Mouse (Mus musculus): ENCODE results near the gene Csf3. TPM values are rescaled to one million over a fixed set of nuclear protein-coding genes. Genes with fewer than 3 reads are reported as not detected.

The Csf3 gene
- polyA plus RNA-seq, 1 experiment from 2014 or later = not detected

DNA sequence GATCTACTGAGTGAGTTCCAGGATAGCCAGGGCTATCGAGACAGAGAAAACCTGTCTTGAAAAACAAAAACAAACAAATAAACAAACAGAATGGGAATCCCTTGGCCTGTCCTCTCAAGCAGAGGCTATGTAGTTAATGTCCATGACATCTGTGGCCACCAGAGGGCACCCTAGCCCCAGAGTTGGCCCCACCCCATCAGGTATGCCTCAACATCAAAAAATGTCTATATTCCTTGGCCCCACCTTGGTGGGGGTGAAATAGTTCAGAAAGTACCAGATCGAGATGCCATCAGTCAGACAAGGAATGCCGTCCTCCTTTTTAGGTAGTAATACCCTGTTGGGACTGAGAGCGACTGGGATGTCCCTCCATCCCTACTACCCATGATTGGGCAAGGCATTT lies 1.2 kb upstream of the Csf3 start:
- 30% methylated on average over 4 of the region's 4 CpGs for WGBS
- peak; percentile 32; the same call in 1 of the 2 replicates for ATAC-seq (ENCODE audit: low read depth)

DNA sequence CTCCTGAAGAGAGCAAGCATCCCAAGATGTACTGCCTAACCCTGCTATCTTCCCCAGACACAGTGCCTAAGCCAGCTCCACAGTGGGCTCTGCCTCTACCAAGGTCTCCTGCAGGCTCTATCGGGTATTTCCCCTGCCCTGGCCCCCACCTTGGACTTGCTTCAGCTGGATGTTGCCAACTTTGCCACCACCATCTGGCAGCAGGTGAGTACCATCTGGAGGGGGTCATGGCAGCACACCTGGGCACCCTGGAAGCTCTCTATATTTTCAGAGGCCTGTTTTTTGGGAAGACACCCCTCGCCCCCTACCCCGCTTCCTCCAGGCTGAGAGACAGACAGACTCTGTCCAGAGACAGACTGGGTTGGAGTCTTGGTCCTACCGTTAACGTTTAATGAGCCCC lies 1.3 kb downstream of the Csf3 start:
- ATAC-seq (ENCODE audit: low read depth) = no peak
- 59% methylated on average over 5 of the region's 5 CpGs for WGBS

More for the DNA sequence above, 1.2 kb upstream of the Csf3 start:
- H3K9ac ChIP-seq (ENCODE audit: low read depth, low read length) = no peak overlapping the region
- peak; percentile 73 for DNase-seq (ENCODE audit: low spot score)
- H3K36me3 ChIP-seq (ENCODE audit: control insufficient read depth, insufficient read depth, low read length) = peaks cover 24% of the 10 kb centered on the region
- H3K4me1 ChIP-seq (ENCODE audit: control insufficient read depth, insufficient read depth, low read length) = no peaks in the 10 kb centered on the region
- H3K27me3 ChIP-seq (replicated peaks; ENCODE audit: control insufficient read depth, insufficient read depth, low read length) = no peaks in the 10 kb centered on the region
- no peak overlapping the region for H3K27ac ChIP-seq (replicated peaks; ENCODE audit: low read depth, low read length)
- no peak overlapping the region for H3K4me2 ChIP-seq (ENCODE audit: low read depth, low read length)
- no peaks in the 10 kb centered on the region for H3K9me3 ChIP-seq (ENCODE audit: control insufficient read depth, low read length)
- H3K4me3 ChIP-seq (ENCODE audit: low read depth, low read length) = no peak overlapping the region

DNA sequence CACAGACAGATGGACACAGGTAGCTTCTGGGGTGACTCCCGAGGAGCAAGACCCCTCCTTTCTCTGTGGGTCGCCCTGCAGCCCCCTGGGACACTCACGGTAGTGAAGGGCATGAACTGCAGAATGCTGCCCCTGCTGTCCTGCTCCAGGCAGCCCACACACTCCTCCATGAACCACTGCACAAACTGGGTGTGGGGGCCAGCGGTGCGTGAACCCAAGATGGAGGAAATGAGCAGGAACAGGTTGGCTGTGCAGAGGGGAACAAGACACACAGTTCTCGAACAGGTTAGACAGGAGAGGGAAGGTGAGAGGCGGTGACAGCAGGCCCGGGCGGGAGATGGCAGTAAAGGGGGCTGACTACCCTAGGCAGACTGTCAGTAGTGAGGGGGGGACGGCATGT lies 4.0 kb downstream of the Csf3 start:
- no peak for ATAC-seq (ENCODE audit: low read depth)
- Histone ChIP-seq H3K27ac (replicated peaks; ENCODE audit: low read depth, low read length) (no peak overlapping the region), H3K36me3 (ENCODE audit: control insufficient read depth, insufficient read depth, low read length) (peaks cover 47% of the 10 kb centered on the region), H3K27me3 (replicated peaks; ENCODE audit: control insufficient read depth, insufficient read depth, low read length) (no peaks in the 10 kb centered on the region), H3K4me3 (ENCODE audit: low read depth, low read length) (no peak overlapping the region), H3K9ac (ENCODE audit: low read depth, low read length) (no peak overlapping the region; the same call in 1 of the 2 replicates), H3K9me3 (ENCODE audit: control insufficient read depth, low read length) (no peaks in the 10 kb centered on the region), H3K4me1 (ENCODE audit: control insufficient read depth, insufficient read depth, low read length) (peaks cover 18% of the 10 kb centered on the region), H3K4me2 (ENCODE audit: low read depth, low read length) (no peak overlapping the region)
- WGBS = 89% methylated on average over 10 of the region's 10 CpGs
- DNase-seq (ENCODE audit: low spot score) = no peak

More for the DNA sequence above, 1.3 kb downstream of the Csf3 start:
- no peaks in the 10 kb centered on the region for H3K4me1 ChIP-seq (ENCODE audit: control insufficient read depth, insufficient read depth, low read length)
- no peaks in the 10 kb centered on the region for H3K27me3 ChIP-seq (replicated peaks; ENCODE audit: control insufficient read depth, insufficient read depth, low read length)
- H3K9me3 ChIP-seq (ENCODE audit: control insufficient read depth, low read length) = no peaks in the 10 kb centered on the region
- no peak for DNase-seq (ENCODE audit: low spot score)
- H3K4me2 ChIP-seq (ENCODE audit: low read depth, low read length) = no peak overlapping the region
- peaks cover 29% of the 10 kb centered on the region for H3K36me3 ChIP-seq (ENCODE audit: control insufficient read depth, insufficient read depth, low read length)
- H3K4me3 ChIP-seq (ENCODE audit: low read depth, low read length) = no peak overlapping the region
- no peak overlapping the region for H3K27ac ChIP-seq (replicated peaks; ENCODE audit: low read depth, low read length)
- H3K9ac ChIP-seq (ENCODE audit: low read depth, low read length) = no peak overlapping the region

DNA sequence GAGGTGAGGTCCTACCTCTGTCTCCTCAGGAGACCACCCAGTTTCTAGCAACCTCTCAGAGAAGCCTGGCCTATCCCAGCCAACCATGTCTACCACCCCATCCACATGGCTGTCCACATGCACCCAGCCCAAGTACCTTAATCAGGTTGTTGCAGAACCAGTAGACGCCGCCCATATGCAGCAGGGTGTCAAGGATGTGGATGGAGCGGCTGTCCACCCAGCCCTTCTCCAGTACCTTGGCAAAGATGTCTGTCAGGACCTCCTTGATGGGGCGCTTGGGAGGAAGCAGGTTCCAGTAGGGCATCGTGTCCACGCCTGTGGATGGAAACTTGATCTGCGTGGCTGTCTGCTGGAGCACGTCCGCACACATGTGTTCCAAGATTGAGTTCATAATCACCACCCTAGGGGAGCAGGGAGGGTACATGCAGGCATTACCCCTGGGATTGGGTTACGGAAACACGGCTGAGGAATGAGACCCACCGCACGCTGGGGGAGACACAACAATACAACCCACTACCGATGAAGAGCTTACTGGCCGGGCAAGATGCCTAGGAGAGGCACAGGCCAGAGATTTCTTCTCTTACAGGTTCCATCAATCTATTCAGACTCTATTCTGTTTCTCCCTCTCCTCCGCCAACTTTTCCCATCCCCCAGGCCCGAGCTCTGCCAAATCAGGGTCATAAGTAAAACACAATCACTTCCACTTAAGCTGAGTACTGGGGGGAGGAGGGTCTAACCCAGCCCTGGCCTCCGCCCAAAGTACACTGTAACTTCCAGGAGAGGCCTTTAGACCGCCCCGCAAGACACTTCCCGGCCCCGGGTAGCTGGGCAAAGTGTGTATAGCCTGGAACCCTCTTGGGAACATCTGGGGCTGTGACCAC lies 6.6 kb downstream of the Csf3 start:
- no peak overlapping the region for H3K4me3 ChIP-seq (ENCODE audit: low read depth, low read length)
- peak; percentile 88 for DNase-seq (ENCODE audit: low spot score)
- no peaks in the 10 kb centered on the region for H3K9me3 ChIP-seq (ENCODE audit: control insufficient read depth, low read length)
- 0 out of 2 replicates have a peak overlapping the region, but pooled peaks have one; percentile 8 for H3K4me2 ChIP-seq (ENCODE audit: low read depth, low read length)
- WGBS = 59% methylated on average over 22 of the region's 22 CpGs
- peak overlapping the region; percentile 77 for H3K27ac ChIP-seq (replicated peaks; ENCODE audit: low read depth, low read length)
- peaks cover 18% of the 10 kb centered on the region for H3K4me1 ChIP-seq (ENCODE audit: control insufficient read depth, insufficient read depth, low read length)
- peak; percentile 70 for ATAC-seq (ENCODE audit: low read depth)
- H3K27me3 ChIP-seq (replicated peaks; ENCODE audit: control insufficient read depth, insufficient read depth, low read length) = no peaks in the 10 kb centered on the region
- H3K36me3 ChIP-seq (ENCODE audit: control insufficient read depth, insufficient read depth, low read length) = peaks cover 60% of the 10 kb centered on the region
- no peak overlapping the region for H3K9ac ChIP-seq (ENCODE audit: low read depth, low read length)

DNA sequence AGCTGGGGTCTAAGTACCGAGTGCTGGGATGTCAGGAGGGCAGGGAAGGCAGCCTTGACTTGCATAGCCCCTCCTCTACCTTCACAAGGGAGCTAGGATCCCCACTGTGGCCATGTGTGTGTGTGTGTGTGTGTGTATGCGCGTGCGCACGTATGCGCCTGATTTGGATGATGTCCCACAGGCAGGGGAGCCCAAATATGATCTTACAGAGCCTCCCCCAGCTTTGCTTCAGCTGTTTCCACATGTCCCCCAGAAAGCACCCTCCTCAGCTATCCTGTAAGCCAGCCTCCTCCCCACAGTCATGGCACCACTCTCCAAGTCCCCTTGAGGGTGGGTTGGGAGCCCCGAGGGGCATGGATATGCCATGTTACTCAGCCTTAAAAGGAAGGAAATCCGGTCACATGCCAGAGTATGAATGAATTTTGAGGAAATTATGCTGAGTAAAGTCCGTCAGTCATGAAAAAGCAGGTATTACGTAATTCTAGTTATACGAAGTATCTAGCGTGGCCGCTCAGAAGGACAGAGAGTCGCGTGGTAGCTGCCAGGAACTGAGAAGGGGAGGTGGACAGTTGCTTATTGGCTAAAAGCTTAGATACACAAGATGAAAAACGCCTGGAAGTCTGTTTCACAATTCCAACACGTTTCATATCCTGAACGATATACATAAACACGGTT lies 7.4 kb downstream of the Csf3 start:
- 77% methylated on average over 19 of the region's 19 CpGs for WGBS
- Histone ChIP-seq H3K27me3 (replicated peaks; ENCODE audit: control insufficient read depth, insufficient read depth, low read length) (no peaks in the 10 kb centered on the region), H3K4me2 (ENCODE audit: low read depth, low read length) (0 out of 2 replicates have a peak overlapping the region, but pooled peaks have one; percentile 8), H3K4me1 (ENCODE audit: control insufficient read depth, insufficient read depth, low read length) (peaks cover 18% of the 10 kb centered on the region), H3K9ac (ENCODE audit: low read depth, low read length) (no peak overlapping the region), H3K27ac (replicated peaks; ENCODE audit: low read depth, low read length) (peak overlapping the region; percentile 77), H3K36me3 (ENCODE audit: control insufficient read depth, insufficient read depth, low read length) (peaks cover 68% of the 10 kb centered on the region), H3K4me3 (ENCODE audit: low read depth, low read length) (no peak overlapping the region), H3K9me3 (ENCODE audit: control insufficient read depth, low read length) (no peaks in the 10 kb centered on the region)
- ATAC-seq (ENCODE audit: low read depth) (peak; percentile 10), DNase-seq (ENCODE audit: low spot score) (peak; percentile 67)

DNA sequence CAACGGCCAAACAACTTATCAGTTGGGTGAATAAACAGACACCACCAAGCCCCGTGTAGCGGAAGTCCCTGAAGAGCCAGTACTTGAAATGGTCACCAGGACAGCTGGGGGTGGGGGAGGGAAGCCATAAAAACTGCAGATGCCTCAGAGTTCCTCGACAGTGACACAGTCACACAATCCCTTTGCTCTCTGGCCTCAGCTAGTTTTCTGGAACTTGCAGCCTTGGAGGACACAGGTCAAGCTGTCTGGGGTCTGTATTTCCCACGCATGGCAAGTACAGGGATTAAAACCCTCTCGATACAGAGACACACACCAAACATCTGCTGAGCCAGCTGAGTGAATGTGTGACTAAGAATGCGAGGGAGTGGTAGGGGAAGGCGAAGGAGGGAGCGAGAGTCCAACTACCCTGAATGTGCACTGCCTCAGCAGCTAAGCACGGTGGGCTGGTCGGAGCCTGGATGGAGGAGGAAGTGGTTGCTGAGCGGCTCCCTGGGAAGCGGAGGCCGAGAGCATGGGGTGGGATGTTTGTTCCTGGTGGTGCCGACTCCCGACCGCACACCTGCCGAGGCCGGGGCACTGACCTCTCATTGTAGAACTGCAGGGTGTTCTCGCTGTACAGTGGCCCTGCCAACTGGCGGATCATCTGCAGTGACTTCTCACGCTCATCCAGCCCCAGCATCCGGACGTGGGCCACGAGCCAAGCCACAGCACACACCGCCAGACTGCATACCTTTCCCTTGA lies 8.1 kb downstream of the Csf3 start:
- ATAC-seq (ENCODE audit: low read depth) = no peak
- WGBS = 74% methylated on average over 24 of the region's 26 CpGs
- 0 out of 2 replicates have a peak overlapping the region, but pooled peaks have one; percentile 7 for H3K4me2 ChIP-seq (ENCODE audit: low read depth, low read length)
- DNase-seq (ENCODE audit: low spot score) = peak; percentile 48
- H3K27me3 ChIP-seq (replicated peaks; ENCODE audit: control insufficient read depth, insufficient read depth, low read length) = no peaks in the 10 kb centered on the region
- H3K9me3 ChIP-seq (ENCODE audit: control insufficient read depth, low read length) = no peaks in the 10 kb centered on the region
- peaks cover 18% of the 10 kb centered on the region for H3K4me1 ChIP-seq (ENCODE audit: control insufficient read depth, insufficient read depth, low read length)
- peak overlapping the region; percentile 77 for H3K27ac ChIP-seq (replicated peaks; ENCODE audit: low read depth, low read length)
- no peak overlapping the region for H3K9ac ChIP-seq (ENCODE audit: low read depth, low read length)
- no peak overlapping the region for H3K4me3 ChIP-seq (ENCODE audit: low read depth, low read length)
- peaks cover 76% of the 10 kb centered on the region for H3K36me3 ChIP-seq (ENCODE audit: control insufficient read depth, insufficient read depth, low read length)

DNA sequence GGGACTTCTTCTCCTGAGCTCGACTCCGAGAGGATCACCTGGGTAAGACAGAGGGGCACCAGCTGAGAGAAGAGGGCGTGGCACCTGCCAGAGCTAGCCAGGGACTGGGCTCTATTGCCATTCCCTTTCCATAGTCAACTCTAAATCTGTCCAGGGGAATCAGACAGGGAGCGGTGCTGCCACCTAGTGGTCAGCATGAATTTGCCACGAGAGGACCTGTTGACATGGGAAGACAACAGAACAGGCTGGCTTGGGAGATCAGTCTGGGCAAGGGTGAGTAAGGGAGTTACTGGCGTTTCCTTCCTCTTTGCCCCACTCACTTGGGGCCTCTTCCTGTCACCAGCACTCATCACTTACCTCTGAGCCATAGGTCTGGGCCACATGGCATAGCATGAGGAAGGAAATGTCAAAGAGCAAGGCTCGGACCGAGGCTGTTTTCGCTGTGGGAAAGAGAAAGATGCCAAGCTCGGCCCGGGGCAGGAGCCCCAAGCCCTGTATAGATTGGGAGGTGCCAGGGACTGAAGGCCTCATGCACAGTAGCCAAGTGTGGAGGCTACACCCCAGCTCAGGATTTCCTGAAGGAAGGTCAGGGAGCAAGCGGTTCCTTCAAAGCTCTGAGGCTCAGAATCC lies 9.5 kb downstream of the Csf3 start:
- peaks cover 75% of the 10 kb centered on the region for H3K36me3 ChIP-seq (ENCODE audit: control insufficient read depth, insufficient read depth, low read length)
- 50% methylated on average over 12 of the region's 12 CpGs for WGBS
- H3K27me3 ChIP-seq (replicated peaks; ENCODE audit: control insufficient read depth, insufficient read depth, low read length) = no peaks in the 10 kb centered on the region
- H3K27ac ChIP-seq (replicated peaks; ENCODE audit: low read depth, low read length) = no peak overlapping the region
- DNase-seq (ENCODE audit: low spot score) = peak; percentile 85
- no peak overlapping the region for H3K4me2 ChIP-seq (ENCODE audit: low read depth, low read length)
- no peak overlapping the region for H3K9ac ChIP-seq (ENCODE audit: low read depth, low read length)
- no peaks in the 10 kb centered on the region for H3K9me3 ChIP-seq (ENCODE audit: control insufficient read depth, low read length)
- H3K4me3 ChIP-seq (ENCODE audit: low read depth, low read length) = no peak overlapping the region
- peaks cover 18% of the 10 kb centered on the region for H3K4me1 ChIP-seq (ENCODE audit: control insufficient read depth, insufficient read depth, low read length)
- peak; percentile 28; the same call in 1 of the 2 replicates for ATAC-seq (ENCODE audit: low read depth)

DNA sequence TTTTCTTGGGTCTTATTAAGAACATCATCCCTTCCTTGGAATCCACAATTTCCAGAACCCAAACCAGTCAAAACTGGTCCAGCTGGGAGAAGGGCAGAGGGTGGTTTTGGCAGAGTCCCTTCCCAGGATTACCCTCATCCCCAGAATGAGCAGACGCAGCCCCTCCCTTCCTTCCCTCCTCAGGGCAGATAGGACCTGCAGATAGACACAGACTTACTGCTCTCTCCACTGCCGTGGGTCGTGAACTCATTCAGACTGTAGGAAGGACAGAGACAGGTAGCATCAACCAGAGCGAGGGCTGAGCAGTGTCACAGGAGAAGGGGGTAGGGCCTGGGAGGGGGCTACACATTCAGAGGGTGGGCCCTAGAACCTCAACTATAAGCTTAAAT lies 10.0 kb downstream of the Csf3 start:
- Histone ChIP-seq H3K4me2 (ENCODE audit: low read depth, low read length) (no peak overlapping the region), H3K27me3 (replicated peaks; ENCODE audit: control insufficient read depth, insufficient read depth, low read length) (no peaks in the 10 kb centered on the region), H3K27ac (replicated peaks; ENCODE audit: low read depth, low read length) (no peak overlapping the region), H3K4me1 (ENCODE audit: control insufficient read depth, insufficient read depth, low read length) (peaks cover 18% of the 10 kb centered on the region), H3K9ac (ENCODE audit: low read depth, low read length) (no peak overlapping the region), H3K36me3 (ENCODE audit: control insufficient read depth, insufficient read depth, low read length) (peaks cover 77% of the 10 kb centered on the region), H3K4me3 (ENCODE audit: low read depth, low read length) (no peak overlapping the region), H3K9me3 (ENCODE audit: control insufficient read depth, low read length) (no peaks in the 10 kb centered on the region)
- WGBS = 80% methylated on average over 4 of the region's 4 CpGs
- DNase-seq (ENCODE audit: low spot score) (no peak), ATAC-seq (ENCODE audit: low read depth) (no peak)

Data from embryonic facial prominence, embryonic 14.5 days (tissue).